Mouse (Mus musculus): ENCODE measurements around the gene Magi1. TPM values are rescaled to one million over a fixed set of nuclear protein-coding genes. Genes with fewer than 3 reads are reported as not detected.

Magi1 gene
- total and polyA plus RNA-seq, 2 experiments: 4.9 to 17.7 TPM

- 2% methylated on average over 4 of the region's 4 CpGs for WGBS
Measured at GRCm38 (mm10) chr6:94218076-94218475, 65.6 kb downstream of the Magi1 start.

GRCm38 (mm10) chr6:94215834-94216233 is 67.9 kb downstream of the Magi1 start:
- TF ChIP-seq POLR2A (IDR thresholded peaks at IDR 0.05; ENCODE audit: extremely low read depth, insufficient read depth, low read length): no peak
- no peak for TF ChIP-seq CTCF (IDR thresholded peaks at IDR 0.05; ENCODE audit: low read depth, low read length)
- Histone ChIP-seq H3K4me1 (ENCODE audit: control insufficient read depth, insufficient read depth, low read length) (peaks cover 7% of the 10 kb centered on the region; the same call in 1 of the 2 replicates), H3K79me2 (ENCODE audit: control insufficient read depth, insufficient read depth, low read length) (peaks cover 35% of the 10 kb centered on the region), H3K27me3 (ENCODE audit: control insufficient read depth, insufficient read depth, low read length) (no peaks in the 10 kb centered on the region), H3K27ac (replicated peaks; ENCODE audit: insufficient read depth, low read depth, low read length) (no peak overlapping the region), H3K9ac (ENCODE audit: low read depth, low read length) (no peak overlapping the region), H3K4me3 (ENCODE audit: insufficient read depth, low read depth, low read length) (no peak overlapping the region), H3K36me3 (ENCODE audit: control insufficient read depth, insufficient read depth, low read length) (no peaks in the 10 kb centered on the region)
- WGBS: 91% methylated on average over 4 of the region's 4 CpGs
- DNase-seq (ENCODE audit: extremely low read depth, low read depth, low spot score): no peak

More at GRCm38 (mm10) chr6:94218076-94218475, 65.6 kb downstream of the Magi1 start:
- H3K27me3 ChIP-seq (ENCODE audit: control insufficient read depth, insufficient read depth, low read length): no peaks in the 10 kb centered on the region
- H3K4me1 ChIP-seq (ENCODE audit: control insufficient read depth, insufficient read depth, low read length): peaks cover 7% of the 10 kb centered on the region; the same call in 1 of the 2 replicates
- H3K4me3 ChIP-seq (ENCODE audit: insufficient read depth, low read depth, low read length): no peak overlapping the region
- peaks cover 25% of the 10 kb centered on the region for H3K79me2 ChIP-seq (ENCODE audit: control insufficient read depth, insufficient read depth, low read length)
- H3K36me3 ChIP-seq (ENCODE audit: control insufficient read depth, insufficient read depth, low read length): no peaks in the 10 kb centered on the region
- no peak for TF ChIP-seq POLR2A (IDR thresholded peaks at IDR 0.05; ENCODE audit: extremely low read depth, insufficient read depth, low read length)
- no peak for TF ChIP-seq CTCF (IDR thresholded peaks at IDR 0.05; ENCODE audit: low read depth, low read length)
- DNase-seq (ENCODE audit: extremely low read depth, low read depth, low spot score): peak; percentile 78
- no peak overlapping the region for H3K27ac ChIP-seq (replicated peaks; ENCODE audit: insufficient read depth, low read depth, low read length)
- H3K9ac ChIP-seq (ENCODE audit: low read depth, low read length): no peak overlapping the region

- peaks cover 38% of the 10 kb centered on the region for H3K79me2 ChIP-seq (ENCODE audit: control insufficient read depth, insufficient read depth, low read length)
- H3K4me1 ChIP-seq (ENCODE audit: control insufficient read depth, insufficient read depth, low read length): peaks cover 7% of the 10 kb centered on the region; the same call in 1 of the 2 replicates
- no peak overlapping the region for H3K9ac ChIP-seq (ENCODE audit: low read depth, low read length)
- no peak overlapping the region for H3K27ac ChIP-seq (replicated peaks; ENCODE audit: insufficient read depth, low read depth, low read length)
- H3K36me3 ChIP-seq (ENCODE audit: control insufficient read depth, insufficient read depth, low read length): no peaks in the 10 kb centered on the region
- no peaks in the 10 kb centered on the region for H3K27me3 ChIP-seq (ENCODE audit: control insufficient read depth, insufficient read depth, low read length)
- no peak for DNase-seq (ENCODE audit: extremely low read depth, low read depth, low spot score)
- TF ChIP-seq CTCF (IDR thresholded peaks at IDR 0.05; ENCODE audit: low read depth, low read length): no peak
- no peak for TF ChIP-seq POLR2A (IDR thresholded peaks at IDR 0.05; ENCODE audit: extremely low read depth, insufficient read depth, low read length)
- WGBS: 90% methylated on average over 7 of the region's 7 CpGs
- H3K4me3 ChIP-seq (ENCODE audit: insufficient read depth, low read depth, low read length): no peak overlapping the region
Measured at GRCm38 (mm10) chr6:94214895-94215538, 68.7 kb downstream of the Magi1 start.

GRCm38 (mm10) chr6:94205926-94206325 is 77.8 kb downstream of the Magi1 start:
- no peaks in the 10 kb centered on the region for H3K36me3 ChIP-seq (ENCODE audit: control insufficient read depth, insufficient read depth, low read length)
- H3K27ac ChIP-seq (replicated peaks; ENCODE audit: insufficient read depth, low read depth, low read length): no peak overlapping the region
- H3K4me3 ChIP-seq (ENCODE audit: insufficient read depth, low read depth, low read length): no peak overlapping the region
- no peaks in the 10 kb centered on the region for H3K27me3 ChIP-seq (ENCODE audit: control insufficient read depth, insufficient read depth, low read length)
- no peak overlapping the region for H3K9ac ChIP-seq (ENCODE audit: low read depth, low read length)
- TF ChIP-seq CTCF (IDR thresholded peaks at IDR 0.05; ENCODE audit: low read depth, low read length): no peak
- no peak for TF ChIP-seq POLR2A (IDR thresholded peaks at IDR 0.05; ENCODE audit: extremely low read depth, insufficient read depth, low read length)
- 64% methylated on average over 5 of the region's 5 CpGs for WGBS
- no peak for DNase-seq (ENCODE audit: extremely low read depth, low read depth, low spot score)
- peaks cover 3% of the 10 kb centered on the region for H3K4me1 ChIP-seq (ENCODE audit: control insufficient read depth, insufficient read depth, low read length)
- peaks cover 39% of the 10 kb centered on the region; the same call in 1 of the 2 replicates for H3K79me2 ChIP-seq (ENCODE audit: control insufficient read depth, insufficient read depth, low read length)

GRCm38 (mm10) chr6:94203642-94204145 is 80.0 kb downstream of the Magi1 start:
- TF ChIP-seq CTCF (IDR thresholded peaks at IDR 0.05; ENCODE audit: low read depth, low read length) (no peak), POLR2A (IDR thresholded peaks at IDR 0.05; ENCODE audit: extremely low read depth, insufficient read depth, low read length) (no peak)
- Histone ChIP-seq H3K9ac (ENCODE audit: low read depth, low read length) (no peak overlapping the region), H3K27ac (replicated peaks; ENCODE audit: insufficient read depth, low read depth, low read length) (peak overlapping the region; percentile 60), H3K36me3 (ENCODE audit: control insufficient read depth, insufficient read depth, low read length) (no peaks in the 10 kb centered on the region), H3K4me1 (ENCODE audit: control insufficient read depth, insufficient read depth, low read length) (peaks cover 4% of the 10 kb centered on the region), H3K27me3 (ENCODE audit: control insufficient read depth, insufficient read depth, low read length) (no peaks in the 10 kb centered on the region), H3K4me3 (ENCODE audit: insufficient read depth, low read depth, low read length) (no peak overlapping the region), H3K79me2 (ENCODE audit: control insufficient read depth, insufficient read depth, low read length) (peaks cover 32% of the 10 kb centered on the region; the same call in 1 of the 2 replicates)
- no peak for DNase-seq (ENCODE audit: extremely low read depth, low read depth, low spot score)
- 16% methylated on average over 5 of the region's 5 CpGs for WGBS

- TF ChIP-seq POLR2A (IDR thresholded peaks at IDR 0.05; ENCODE audit: extremely low read depth, insufficient read depth, low read length) (no peak), CTCF (IDR thresholded peaks at IDR 0.05; ENCODE audit: low read depth, low read length) (no peak)
Measured at GRCm38 (mm10) chr6:94201940-94202339, 81.8 kb downstream of the Magi1 start.

More at GRCm38 (mm10) chr6:94201940-94202339, 81.8 kb downstream of the Magi1 start:
- Histone ChIP-seq H3K36me3 (ENCODE audit: control insufficient read depth, insufficient read depth, low read length) (no peaks in the 10 kb centered on the region), H3K4me3 (ENCODE audit: insufficient read depth, low read depth, low read length) (no peak overlapping the region), H3K9ac (ENCODE audit: low read depth, low read length) (no peak overlapping the region), H3K27ac (replicated peaks; ENCODE audit: insufficient read depth, low read depth, low read length) (no peak overlapping the region), H3K27me3 (ENCODE audit: control insufficient read depth, insufficient read depth, low read length) (no peaks in the 10 kb centered on the region), H3K79me2 (ENCODE audit: control insufficient read depth, insufficient read depth, low read length) (peaks cover 34% of the 10 kb centered on the region), H3K4me1 (ENCODE audit: control insufficient read depth, insufficient read depth, low read length) (peaks cover 6% of the 10 kb centered on the region)
- DNase-seq (ENCODE audit: extremely low read depth, low read depth, low spot score): no peak
- WGBS: 94% methylated on average over 2 of the region's 2 CpGs
